13 mouse cellular contexts compared by ENCODE assay signal in the genomic region with DNA sequence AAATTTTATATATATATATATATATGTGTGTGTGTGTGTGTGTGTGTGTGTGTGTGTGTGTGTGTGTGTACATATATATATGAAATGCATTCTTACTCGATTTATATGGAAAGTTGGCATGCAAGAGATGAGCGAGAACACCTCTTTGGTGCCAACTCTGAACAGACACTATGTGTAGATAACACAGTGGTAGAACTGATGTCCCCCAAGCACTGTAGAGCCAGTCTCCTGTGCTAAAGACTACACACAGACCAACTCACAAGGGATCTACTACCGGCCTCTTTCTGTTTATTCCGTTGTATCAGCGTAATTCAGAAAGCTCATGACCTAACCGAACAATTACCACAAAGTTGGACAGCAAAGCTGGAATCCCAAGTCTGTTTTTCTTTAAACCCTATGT. TPM values are rescaled to one million over a fixed set of nuclear protein-coding genes. Genes with fewer than 3 reads are reported as not detected.
"Had no signal": no experiment of that assay in that cellular context is flagged by ENCODE, and none has a peak within 500 bp of the region (broad histone marks: within the 10 kb centered on the region; RNA-seq: fewer than 3 reads in every experiment).

No protein-coding gene starts in this region.

- DNase-seq: retina, postnatal 1 day; right cerebral cortex, adult 18-20 months; right cerebral cortex, postnatal 14 days; right cerebral cortex, postnatal 25 days; right cerebral cortex, postnatal 4 days; spleen, adult 18-20 months; thymus, adult 18-20 months; thymus, adult 2 months; thymus, postnatal 14 days; thymus, postnatal 25 days; thymus, postnatal 36 days; thymus, postnatal 4 days had no signal

RNA-seq across cellular contexts. Expression of gene Ankrd55, which starts 6.2 kb away (rescaled TPM):
- total RNA-seq: neutrophil, adult 5-6 weeks had no signal
